18 mouse cellular contexts compared by ENCODE assay signal in the genomic region with DNA sequence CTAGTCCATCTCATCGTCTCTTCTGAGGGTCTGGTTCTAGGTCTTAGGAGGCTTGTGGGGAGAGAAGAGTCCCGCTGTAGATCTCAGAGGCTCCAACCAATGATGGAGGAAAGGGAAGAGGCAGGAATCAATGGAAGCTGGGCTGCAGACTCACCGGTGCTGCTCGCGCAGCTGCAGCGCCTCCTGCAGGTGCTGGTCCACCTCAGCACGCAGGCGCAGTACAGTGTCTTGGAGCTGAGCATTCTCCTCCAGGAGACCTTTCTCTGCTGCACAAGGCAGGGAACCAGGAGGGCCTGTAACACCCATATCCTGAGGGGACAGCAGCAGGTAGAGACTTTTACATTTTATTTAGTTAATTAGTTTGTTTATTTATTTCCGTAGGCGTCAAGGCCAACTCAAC. TPM values are rescaled to one million over a fixed set of nuclear protein-coding genes. Genes with fewer than 3 reads are reported as not detected.
DNase-seq lines count a peak whose midpoint lies in the region; ATAC-seq and TF ChIP-seq lines count a peak whose summit lies in the region.
"Had no signal": no experiment of that assay in that cellular context is flagged by ENCODE, and none has a peak within 500 bp of the region (broad histone marks: within the 10 kb centered on the region; RNA-seq: fewer than 3 reads in every experiment).

No protein-coding gene starts in this region.

- no peak overlapping the region for H3K4me3 ChIP-seq in layer of hippocampus, adult 2 months
- no peak overlapping the region for H3K4me3 ChIP-seq in midbrain, postnatal 0 days (ENCODE audit: low read depth, low read length)
- H3K4me3 ChIP-seq in midbrain, embryonic 16.5 days (ENCODE audit: low read depth, low read length) = no peak overlapping the region
- H3K4me3 ChIP-seq: limb, embryonic 13.5 days; myocyte had no signal

- no peaks in the 10 kb centered on the region for H3K36me3 ChIP-seq in midbrain, postnatal 0 days (ENCODE audit: insufficient read depth, low read length)
- H3K36me3 ChIP-seq in midbrain, embryonic 16.5 days (ENCODE audit: control insufficient read depth, insufficient read depth, low read length) = no peaks in the 10 kb centered on the region
- H3K36me3 ChIP-seq: limb, embryonic 13.5 days had no signal

- no peaks in the 10 kb centered on the region for H3K4me1 ChIP-seq in midbrain, postnatal 0 days (ENCODE audit: insufficient read depth, low read length)
- H3K4me1 ChIP-seq in midbrain, embryonic 16.5 days (ENCODE audit: control insufficient read depth, insufficient read depth, low read length) = no peaks in the 10 kb centered on the region
- H3K4me1 ChIP-seq: limb, embryonic 13.5 days had no signal

- H3K4me2 ChIP-seq in midbrain, postnatal 0 days (ENCODE audit: low read depth, low read length, poor library complexity, severe bottlenecking) = no peak overlapping the region
- H3K4me2 ChIP-seq in midbrain, embryonic 16.5 days (ENCODE audit: low read length) = no peak overlapping the region
- H3K4me2 ChIP-seq: limb, embryonic 13.5 days had no signal

- DNase-seq in CD4-positive, CD25-positive, alpha-beta regulatory T cell, adult 2 months (ENCODE audit: low read depth, low spot score) = peak; percentile 14
- DNase-seq in layer of hippocampus, adult 2 months (ENCODE audit: low spot score in 2 of 2) = no peak
- DNase-seq in layer of hippocampus, postnatal 36 days = no peak
- DNase-seq in midbrain, postnatal 0 days (ENCODE audit: low spot score) = no peak
- no peak for DNase-seq in urinary bladder, postnatal 10 days (ENCODE audit: low spot score)
- DNase-seq: adrenal gland, postnatal 14 days; cerebellum, adult 18-20 months; gastrocnemius, postnatal 14 days; kidney, postnatal 10 days; thymus, adult 2 months had no signal

- no peak overlapping the region for H3K27ac ChIP-seq in layer of hippocampus, adult 2 months
- no peak overlapping the region for H3K27ac ChIP-seq in midbrain, postnatal 0 days (ENCODE audit: low read depth, low read length)
- H3K27ac ChIP-seq in midbrain, embryonic 16.5 days (ENCODE audit: low read length) = no peak overlapping the region
- H3K27ac ChIP-seq: limb, embryonic 13.5 days; macrophage had no signal

- H3K9ac ChIP-seq in midbrain, postnatal 0 days (replicated peaks; ENCODE audit: low read length, poor library complexity, severe bottlenecking) = no peak overlapping the region
- H3K9ac ChIP-seq in midbrain, embryonic 16.5 days (ENCODE audit: low read depth, low read length) = no peak overlapping the region
- H3K9ac ChIP-seq: limb, embryonic 13.5 days had no signal

- no peaks in the 10 kb centered on the region; the same call in 1 of the 2 replicates for H3K27me3 ChIP-seq in midbrain, postnatal 0 days (ENCODE audit: insufficient read depth, low read length)
- no peaks in the 10 kb centered on the region; the same call in 1 of the 2 replicates for H3K27me3 ChIP-seq in midbrain, embryonic 16.5 days (ENCODE audit: control insufficient read depth, insufficient read depth, low read depth, low read length)
- H3K27me3 ChIP-seq: limb, embryonic 13.5 days had no signal

- 59% methylated on average over 10 of the region's 10 CpGs for WGBS in midbrain, postnatal 0 days
- 52% methylated on average over 10 of the region's 10 CpGs for WGBS in midbrain, embryonic 16.5 days

- no peak for ATAC-seq in CD4-positive, CD25-positive, alpha-beta regulatory T cell, adult 4 months
- no peak for ATAC-seq in midbrain, postnatal 0 days (ENCODE audit: low FRiP score)
- no peak for ATAC-seq in midbrain, embryonic 16.5 days
- ATAC-seq in granulocyte monocyte progenitor cell, adult 5-6 weeks (replicated peaks; ENCODE audit: poor library complexity, severe bottlenecking) = 0 out of 2 replicates have a peak, but pooled peaks have one; percentile 32
- ATAC-seq: forebrain, embryonic 16.5 days; hindbrain, embryonic 16.5 days had no signal

- TF ChIP-seq CTCF in layer of hippocampus, adult 2 months (conservative IDR thresholded peaks at IDR 0.05) = peak; percentile 51
- peak; percentile 41; the same call in 1 of the 2 replicates for TF ChIP-seq CTCF in midbrain, postnatal 0 days (IDR thresholded peaks at IDR 0.05)

- no peaks in the 10 kb centered on the region for H3K9me3 ChIP-seq in midbrain, postnatal 0 days (ENCODE audit: low read length)
- H3K9me3 ChIP-seq in midbrain, embryonic 16.5 days (replicated peaks; ENCODE audit: control insufficient read depth, low read length, poor library complexity, severe bottlenecking) = no peaks in the 10 kb centered on the region
- H3K9me3 ChIP-seq: limb, embryonic 13.5 days had no signal

RNA-seq across cellular contexts. Expression of gene Med28, which starts 19.5 kb away (rescaled TPM):
- polyA plus RNA-seq in CD4-positive, CD25-positive, alpha-beta regulatory T cell, adult 4 months (2017; shearing (Covaris generic)) = 100 to 1,000 TPM; 181 to 256 TPM
- 100 to 1,000 TPM in 1 of 2 experiments, 10 to 100 TPM in 1; 96.8 to 102 TPM for total RNA-seq in layer of hippocampus, adult 2 months (2021)
- 100 to 1,000 TPM; 106 to 112 TPM for total RNA-seq in layer of hippocampus, postnatal 36 days (2021)
- 45.6 and 60.1 TPM in 2 replicates for total RNA-seq in midbrain, postnatal 0 days (2014; rRNA removed)
- polyA plus RNA-seq in midbrain, postnatal 0 days (2015; fragmentation: Nextera tagmentation; extraction: Ambion mirVana) = 247 and 253 TPM in 2 replicates
- polyA plus RNA-seq in midbrain, embryonic 16.5 days (2015; fragmentation: Nextera tagmentation; extraction: Ambion mirVana) = 265 and 266 TPM in 2 replicates
- total RNA-seq in granulocyte monocyte progenitor cell, adult 5-6 weeks (2014; fragmentation: Nextera tagmentation) = 78.5 and 86.0 TPM in 2 replicates
- total RNA-seq in granulocyte monocyte progenitor cell, adult 5-6 weeks (2017) = 48.9 and 57.0 TPM in 2 replicates

RNA-seq across cellular contexts. Expression of gene Lap3, which starts 46.3 kb away (rescaled TPM):
- polyA plus RNA-seq in CD4-positive, CD25-positive, alpha-beta regulatory T cell, adult 4 months (2017; shearing (Covaris generic)) = 10 to 100 TPM; 22.2 to 30.2 TPM
- 10 to 100 TPM; 54.3 to 58.7 TPM for total RNA-seq in layer of hippocampus, adult 2 months (2021)
- total RNA-seq in layer of hippocampus, postnatal 36 days (2021) = 10 to 100 TPM; 58.7 to 63.4 TPM
- total RNA-seq in midbrain, postnatal 0 days (2014; rRNA removed) = 20.9 and 23.9 TPM in 2 replicates
- polyA plus RNA-seq in midbrain, postnatal 0 days (2015; fragmentation: Nextera tagmentation; extraction: Ambion mirVana) = 27.7 and 29.7 TPM in 2 replicates
- 28.8 and 31.6 TPM in 2 replicates for polyA plus RNA-seq in midbrain, embryonic 16.5 days (2015; fragmentation: Nextera tagmentation; extraction: Ambion mirVana)
- 52.4 and 54.4 TPM in 2 replicates for total RNA-seq in granulocyte monocyte progenitor cell, adult 5-6 weeks (2014; fragmentation: Nextera tagmentation)
- 59.8 and 68.8 TPM in 2 replicates for total RNA-seq in granulocyte monocyte progenitor cell, adult 5-6 weeks (2017)
